Mouse (Mus musculus) liver, embryonic 16.5 days (tissue): ENCODE measurements at regions not wholly inside any gene's neighbourhood (a gene's known extent, or its start where the extent isn't known, plus 50 kb on each side); places are given as distances from the start of the nearest gene placed in this dataset.
A peak's percentile ranks its signal among the peaks of the same experiment; 100 is the strongest.

ENCODE experiments used
- ATAC-seq: fragments of 200-750 bp; cut with Nextera tagmentation; 2 replicates; pipeline ENCODE4 v1.8.0; 2017; ENCODE audit warnings: low read depth, mild to moderate bottlenecking, moderate number of reproducible peaks, moderate library complexity
- H3K27ac ChIP-seq: fragments of 300-500 bp; sonication (generic); 2 replicates; pipeline ENCODE4 v1.5.1; 2014; ENCODE audit warnings: mild to moderate bottlenecking, low read length
- H3K27me3 ChIP-seq: fragments of 300-500 bp; sonication (generic); 2 replicates; pipeline ENCODE4 v1.6.1; 2014; ENCODE audit warnings: low read depth, low read length, mixed read lengths; ENCODE audit not compliant: control insufficient read depth, insufficient read depth
- H3K36me3 ChIP-seq: fragments of 300-500 bp; sonication (generic); 2 replicates; pipeline ENCODE4 v1.6.1; 2014; ENCODE audit warnings: mild to moderate bottlenecking; ENCODE audit not compliant: control insufficient read depth, insufficient read depth
- H3K4me1 ChIP-seq: fragments of 300-500 bp; sonication (generic); 2 replicates; pipeline ENCODE4 v1.6.1; 2014; ENCODE audit warnings: low read depth, low read length, mixed read lengths; ENCODE audit not compliant: control insufficient read depth
- H3K4me2 ChIP-seq: fragments of 300-500 bp; sonication (generic); 2 replicates; pipeline ENCODE4 v1.6.1; 2014; ENCODE audit warnings: low read depth, low read length, mixed read lengths
- H3K4me3 ChIP-seq: fragments of 300-500 bp; sonication (generic); 2 replicates; pipeline ENCODE4 v1.5.1; 2014; ENCODE audit warnings: low read depth, mild to moderate bottlenecking, low read length
- H3K9ac ChIP-seq: fragments of 300-500 bp; sonication (generic); 2 replicates; pipeline ENCODE4 v1.6.1; 2014; ENCODE audit warnings: low read depth, low read length
- H3K9me3 ChIP-seq: fragments of 300-500 bp; sonication (generic); replicated peaks from 2 replicates; pipeline ENCODE4 v1.6.1; 2016; ENCODE audit warnings: low read length; ENCODE audit not compliant: control insufficient read depth
- WGBS: fragments of 180-500 bp; shearing (Covaris S2); extraction: QIAGEN DNeasy Blood & Tissue Kit; methylation state at CpG from one replicate; pipeline ENCODE4 v1.1.7; 2014; ENCODE audit not compliant: insufficient replicate concordance; 5-methylcytosine and 5-hydroxymethylcytosine counted together

DNA sequence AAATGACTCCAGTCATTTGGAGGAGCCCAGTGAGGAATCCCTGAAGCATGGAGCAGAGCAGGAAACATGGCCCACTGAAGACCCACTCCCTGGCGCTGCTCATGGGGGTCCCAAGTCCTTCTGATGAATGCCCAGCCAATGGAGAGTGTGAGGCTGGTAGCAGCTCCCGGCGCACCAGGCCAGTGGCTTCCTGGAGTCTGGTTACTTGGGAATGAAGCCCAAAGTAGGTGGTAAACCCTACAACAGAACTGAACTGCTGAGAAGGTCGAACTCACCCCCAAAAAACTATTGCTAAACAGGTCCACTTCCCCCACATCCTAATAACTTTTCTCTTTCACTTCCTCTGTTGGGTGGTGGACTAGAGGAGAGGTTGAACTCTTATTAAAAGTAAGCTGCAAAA lies 183.3 kb upstream of the Pde3a start:
- no peaks in the 10 kb centered on the region; the same call in 1 of the 2 replicates for H3K9me3 ChIP-seq
- no peak overlapping the region for H3K27ac ChIP-seq
- no peaks in the 10 kb centered on the region for H3K36me3 ChIP-seq
- H3K4me2 ChIP-seq: no peak overlapping the region
- no peak overlapping the region for H3K4me3 ChIP-seq
- H3K27me3 ChIP-seq: no peaks in the 10 kb centered on the region
- 51% methylated on average over 4 of the region's 4 CpGs for WGBS
- no peak overlapping the region for H3K9ac ChIP-seq
- no peak for ATAC-seq
- no peaks in the 10 kb centered on the region for H3K4me1 ChIP-seq

GRCm38 (mm10) chr6:141068861-141069467 lies 180.1 kb upstream of the Pde3a start:
- 58% methylated on average over 6 of the region's 6 CpGs for WGBS

DNA sequence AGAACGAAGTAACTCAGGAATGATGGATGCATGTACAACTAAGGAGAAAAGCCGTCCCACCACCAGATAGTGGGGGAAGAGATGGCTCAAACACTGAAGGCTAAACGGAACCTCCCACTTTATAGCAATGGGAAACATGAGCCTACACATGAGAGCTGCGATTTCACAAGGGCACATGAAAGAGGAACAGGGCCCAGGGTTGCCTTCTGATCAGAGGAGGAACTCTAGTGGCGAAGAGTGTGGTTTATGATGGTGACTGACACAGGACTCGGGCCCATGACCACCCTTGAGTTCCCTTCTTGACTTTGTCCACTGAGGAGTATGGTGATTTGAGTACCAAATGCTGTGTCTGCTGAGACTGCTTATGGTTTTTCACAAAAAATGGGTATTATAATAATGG lies 179.2 kb upstream of the Pde3a start:
- H3K4me3 ChIP-seq: no peak overlapping the region
- no peak overlapping the region for H3K27ac ChIP-seq
- no peak overlapping the region for H3K4me2 ChIP-seq
- 45% methylated on average over 6 of the region's 6 CpGs for WGBS
- no peak overlapping the region for H3K9ac ChIP-seq
- H3K9me3 ChIP-seq: no peaks in the 10 kb centered on the region
- no peaks in the 10 kb centered on the region for H3K4me1 ChIP-seq
- no peaks in the 10 kb centered on the region for H3K27me3 ChIP-seq
- H3K36me3 ChIP-seq: no peaks in the 10 kb centered on the region
- peak; percentile 55; the same call in 1 of the 2 replicates for ATAC-seq

More at GRCm38 (mm10) chr6:141068861-141069467, 180.1 kb upstream of the Pde3a start:
- H3K27me3 ChIP-seq: no peaks in the 10 kb centered on the region
- H3K27ac ChIP-seq: no peak overlapping the region
- H3K9ac ChIP-seq: no peak overlapping the region
- no peaks in the 10 kb centered on the region; the same call in 1 of the 2 replicates for H3K9me3 ChIP-seq
- no peak for ATAC-seq
- H3K36me3 ChIP-seq: no peaks in the 10 kb centered on the region
- no peak overlapping the region for H3K4me2 ChIP-seq
- H3K4me1 ChIP-seq: no peaks in the 10 kb centered on the region
- no peak overlapping the region for H3K4me3 ChIP-seq

DNA sequence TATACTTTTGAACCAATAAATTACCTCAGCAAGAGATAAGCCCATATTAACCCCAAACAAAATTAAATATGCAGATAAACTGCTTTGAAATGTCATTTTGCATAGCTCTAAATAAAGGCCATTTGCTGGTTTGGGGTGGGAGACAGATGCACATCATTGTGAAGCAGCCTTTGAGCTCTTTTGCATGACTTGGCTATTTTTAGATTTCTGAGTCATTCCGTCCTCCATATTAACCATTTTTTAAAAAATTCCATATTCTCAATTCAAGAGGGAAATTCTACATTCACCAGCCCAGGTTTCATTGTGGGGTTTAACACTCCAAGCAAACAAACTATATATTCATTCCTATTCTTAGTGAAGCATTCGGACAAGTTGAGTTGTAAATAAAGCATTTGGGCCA lies 177.6 kb upstream of the Pde3a start:
- Histone ChIP-seq H3K36me3 (no peaks in the 10 kb centered on the region), H3K27me3 (no peaks in the 10 kb centered on the region), H3K4me3 (no peak overlapping the region), H3K4me1 (no peaks in the 10 kb centered on the region), H3K9me3 (no peaks in the 10 kb centered on the region), H3K27ac (no peak overlapping the region), H3K4me2 (no peak overlapping the region), H3K9ac (no peak overlapping the region)
- ATAC-seq: no peak
- 57% methylated on average over 2 of the region's 2 CpGs for WGBS

- H3K4me3 ChIP-seq: no peak overlapping the region
- WGBS: 44% methylated on average over 9 of the region's 9 CpGs
- H3K9ac ChIP-seq: no peak overlapping the region
- no peak overlapping the region for H3K4me2 ChIP-seq
- no peak overlapping the region for H3K27ac ChIP-seq
- ATAC-seq: no peak
- H3K4me1 ChIP-seq: no peaks in the 10 kb centered on the region
- H3K36me3 ChIP-seq: no peaks in the 10 kb centered on the region
- no peaks in the 10 kb centered on the region for H3K9me3 ChIP-seq
- H3K27me3 ChIP-seq: no peaks in the 10 kb centered on the region
Measured at GRCm38 (mm10) chr6:141091076-141091780, 157.8 kb upstream of the Pde3a start.

- Histone ChIP-seq H3K9me3 (no peaks in the 10 kb centered on the region), H3K9ac (no peak overlapping the region), H3K4me3 (no peak overlapping the region), H3K4me1 (no peaks in the 10 kb centered on the region), H3K27me3 (no peaks in the 10 kb centered on the region), H3K4me2 (no peak overlapping the region), H3K36me3 (no peaks in the 10 kb centered on the region), H3K27ac (no peak overlapping the region)
- ATAC-seq: no peak
- 67% methylated on average over 6 of the region's 6 CpGs for WGBS
Measured at GRCm38 (mm10) chr6:141091781-141092140, 157.3 kb upstream of the Pde3a start.

GRCm38 (mm10) chr6:141097338-141098122 lies 151.5 kb upstream of the Pde3a start:
- ATAC-seq: no peak
- H3K4me3 ChIP-seq: no peak overlapping the region
- H3K27ac ChIP-seq: no peak overlapping the region
- no peaks in the 10 kb centered on the region for H3K36me3 ChIP-seq
- WGBS: 37% methylated on average over 13 of the region's 13 CpGs
- H3K9me3 ChIP-seq: no peaks in the 10 kb centered on the region
- H3K27me3 ChIP-seq: no peaks in the 10 kb centered on the region
- H3K4me2 ChIP-seq: no peak overlapping the region
- H3K4me1 ChIP-seq: no peaks in the 10 kb centered on the region
- no peak overlapping the region for H3K9ac ChIP-seq

- Histone ChIP-seq H3K4me1 (no peaks in the 10 kb centered on the region), H3K27ac (no peak overlapping the region), H3K4me3 (no peak overlapping the region), H3K27me3 (no peaks in the 10 kb centered on the region), H3K4me2 (no peak overlapping the region), H3K36me3 (no peaks in the 10 kb centered on the region), H3K9me3 (no peaks in the 10 kb centered on the region), H3K9ac (no peak overlapping the region)
- WGBS: 20% methylated on average over 5 of the region's 5 CpGs
- no peak for ATAC-seq
Measured at GRCm38 (mm10) chr6:141118287-141118686, 130.8 kb upstream of the Pde3a start.
